Mouse (Mus musculus): ENCODE data around the gene Donson.

DNA sequence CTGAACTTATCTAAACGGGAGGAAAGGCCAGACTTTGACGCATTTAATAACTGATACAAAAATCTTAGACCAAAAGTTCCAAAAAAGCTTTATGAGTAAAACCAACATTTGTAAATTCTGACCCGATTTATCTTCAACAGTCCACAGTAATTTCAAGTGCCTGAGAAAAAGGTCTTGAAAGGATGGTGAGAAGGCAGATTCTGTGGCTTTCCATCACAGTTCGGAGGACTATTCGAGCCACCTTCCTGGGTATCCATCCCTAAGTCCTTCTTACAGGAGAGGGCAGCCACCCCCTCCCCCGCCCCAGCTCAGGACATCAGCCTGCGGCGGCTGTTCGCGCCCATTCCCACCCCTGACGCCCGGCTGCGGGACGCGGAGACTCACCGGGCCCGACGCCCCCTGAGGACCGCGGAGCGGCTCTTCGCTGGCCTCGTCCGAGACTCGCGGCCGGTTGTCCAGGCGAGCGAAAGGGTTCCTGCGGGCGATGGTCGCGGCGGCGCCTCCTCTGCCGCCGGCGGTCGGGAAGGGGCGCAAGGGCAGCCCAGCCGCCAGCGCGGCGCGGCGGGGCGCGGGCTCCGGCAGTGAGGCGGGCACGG lies 449 bp downstream of the Donson start:
- TF ChIP-seq CTCF (IDR thresholded peaks at IDR 0.05; ENCODE audit: control insufficient read depth, insufficient read depth, insufficient replicate concordance, low read depth, low read length) (no peak), POLR2A (IDR thresholded peaks at IDR 0.05; ENCODE audit: control insufficient read depth, low read depth, low read length) (no peak)

Data from testis, adult 2 months (tissue).